Comparison of ENCODE assay signal across 14 mouse cellular contexts in genomic region chr11:84062805-84063204, GRCm38 (mm10). TPM values are rescaled to one million over a fixed set of nuclear protein-coding genes. Genes with fewer than 3 reads are reported as not detected.
A peak's percentile ranks its signal among the peaks of the same experiment; 100 is the strongest.
DNase-seq lines count a peak whose midpoint lies in the region; ATAC-seq and TF ChIP-seq lines count a peak whose summit lies in the region.
"Had no signal": no experiment of that assay in that cellular context is flagged by ENCODE, and none has a peak within 500 bp of the region (broad histone marks: within the 10 kb centered on the region; RNA-seq: fewer than 3 reads in every experiment).

No protein-coding gene starts in this region.

- peak; percentile 30 to 50 for DNase-seq in heart, adult 18-20 months
- DNase-seq in heart, postnatal 36 days = no peak
- DNase-seq in 416B (ENCODE audit: low read depth) (peak; percentile 78), adipocyte (ENCODE audit: low spot score) (peak; percentile 88)
- peak; percentile 65 for DNase-seq in heart, postnatal 0 days (ENCODE audit: low spot score)
- no peak for DNase-seq in limb, embryonic 10.5 days (ENCODE audit: low spot score)
- DNase-seq: cerebellum, adult 8-10 months; right cerebral cortex, postnatal 14 days had no signal

- no peak overlapping the region for H3K4me3 ChIP-seq in heart, postnatal 0 days (ENCODE audit: low read depth, low read length)
- no peak overlapping the region for H3K4me3 ChIP-seq in limb, embryonic 10.5 days
- H3K4me3 ChIP-seq: limb, embryonic 13.5 days; midbrain, embryonic 10.5 days; neural tube, embryonic 13.5 days had no signal

- ATAC-seq in heart, postnatal 0 days (ENCODE audit: insufficient read depth, low read depth) = peak; percentile 47; the same call in 1 of the 2 replicates
- ATAC-seq in granulocyte monocyte progenitor cell, adult 5-6 weeks (replicated peaks; ENCODE audit: poor library complexity, severe bottlenecking) = no peak

- intact Hi-C loops in heart, postnatal 36 days (cut with DNase I) = no loop called here

- 35% methylated on average over 2 of the region's 2 CpGs for WGBS in heart, postnatal 0 days
- 45% methylated on average over 2 of the region's 2 CpGs for WGBS in limb, embryonic 10.5 days

- no peaks in the 10 kb centered on the region for H3K36me3 ChIP-seq in heart, postnatal 0 days (replicated peaks; ENCODE audit: control insufficient read depth, insufficient read depth, low read length)
- no peaks in the 10 kb centered on the region for H3K36me3 ChIP-seq in limb, embryonic 10.5 days
- H3K36me3 ChIP-seq: G1E; limb, embryonic 13.5 days; midbrain, embryonic 10.5 days; neural tube, embryonic 13.5 days had no signal

- peaks cover 28% of the 10 kb centered on the region for H3K27me3 ChIP-seq in heart, postnatal 0 days (ENCODE audit: control insufficient read depth, insufficient read depth, low read length)
- peaks cover 32% of the 10 kb centered on the region for H3K27me3 ChIP-seq in limb, embryonic 10.5 days (ENCODE audit: low read depth, poor library complexity, severe bottlenecking)

- no peak for TF ChIP-seq CTCF in heart, postnatal 0 days (IDR thresholded peaks at IDR 0.05; ENCODE audit: low read depth)

- TF ChIP-seq EP300 in heart, postnatal 0 days (IDR thresholded peaks at IDR 0.05; ENCODE audit: low read depth) = no peak

- 0 out of 2 replicates have a peak, but pooled peaks cover 8% of the 10 kb centered on the region for H3K4me1 ChIP-seq in heart, postnatal 0 days (ENCODE audit: control insufficient read depth, insufficient read depth)
- peaks cover 19% of the 10 kb centered on the region for H3K4me1 ChIP-seq in limb, embryonic 10.5 days

- H3K9me3 ChIP-seq in heart, postnatal 0 days (replicated peaks; ENCODE audit: control insufficient read depth, low read length) = no peaks in the 10 kb centered on the region
- H3K9me3 ChIP-seq in limb, embryonic 10.5 days (replicated peaks) = no peaks in the 10 kb centered on the region
- H3K9me3 ChIP-seq: G1E; limb, embryonic 13.5 days; midbrain, embryonic 10.5 days; neural tube, embryonic 13.5 days had no signal

- H3K4me2 ChIP-seq in heart, postnatal 0 days (ENCODE audit: low read depth, low read length) = no peak overlapping the region
- H3K4me2 ChIP-seq: hindbrain, embryonic 14.5 days; limb, embryonic 13.5 days; neural tube, embryonic 13.5 days had no signal

- H3K9ac ChIP-seq in heart, postnatal 0 days (replicated peaks; ENCODE audit: low read depth, low read length) = no peak overlapping the region
- H3K9ac ChIP-seq: hindbrain, embryonic 14.5 days; limb, embryonic 13.5 days; neural tube, embryonic 13.5 days had no signal

- H3K27ac ChIP-seq in heart, postnatal 0 days (ENCODE audit: low read depth) = no peak overlapping the region
- no peak overlapping the region for H3K27ac ChIP-seq in limb, embryonic 10.5 days
- H3K27ac ChIP-seq: hindbrain, embryonic 14.5 days; limb, embryonic 13.5 days; midbrain, embryonic 10.5 days; neural tube, embryonic 13.5 days had no signal

RNA-seq across cellular contexts. Expression of gene Dusp14, which starts 6.3 kb away (rescaled TPM):
- under 1 TPM in 1 of 2 experiments, not detected in 1; 0.44 TPM for total RNA-seq in heart, adult 18-20 months (2021)
- under 1 TPM; 0.50 to 0.73 TPM for total RNA-seq in heart, postnatal 36 days (2021)
- total RNA-seq in heart, postnatal 0 days (2014; rRNA removed; ENCODE audit: low replicate concordance) = 1.3 and 8.2 TPM in 2 replicates
- 1.4 and 2.4 TPM in 2 replicates for polyA plus RNA-seq in heart, postnatal 0 days (2015; fragmentation: Nextera tagmentation; extraction: Ambion mirVana)
- total RNA-seq in granulocyte monocyte progenitor cell, adult 5-6 weeks (2014; fragmentation: Nextera tagmentation) = not detected in 2 replicates
- total RNA-seq in granulocyte monocyte progenitor cell, adult 5-6 weeks (2017) = 0.31 TPM in 1 of 2 replicates, not detected in the other
- 5.6 and 7.3 TPM in 2 replicates for polyA plus RNA-seq in limb, embryonic 10.5 days (2016; fragmentation: Nextera tagmentation; extraction: Ambion mirVana)
- total RNA-seq: G1E had no signal
- polyA plus RNA-seq: G1E had no signal

Comparison
In these comparisons a context has a peak if more than half of its experiments do, and no peak if none do; other contexts are left out.
1. DNase-seq: peak in heart, adult 18-20 months (2 of 2), 416B (single experiment), adipocyte (single experiment) and heart, postnatal 0 days (single experiment); none in heart, postnatal 36 days (0 of 2) and limb, embryonic 10.5 days (single experiment).